Mouse (Mus musculus) thymus, adult 2 months (tissue): ENCODE results near the gene Inpp4a. TPM values are rescaled to one million over a fixed set of nuclear protein-coding genes. Genes with fewer than 3 reads are reported as not detected.

Source experiments
- DNase-seq: peaks from one replicate; pipeline ENCODE4 v3.0.0; 2021
- H3K27ac ChIP-seq: fragments of 200-500 bp; 2 replicates; pipeline ENCODE4 v1.5.1; 2012; ENCODE audit warnings: low read length, control low read depth; ENCODE audit not compliant: control insufficient read depth, insufficient read depth
- H3K27me3 ChIP-seq: fragments of 200-500 bp; 2 replicates; pipeline ENCODE4 v1.6.1; 2012; ENCODE audit warnings: mild to moderate bottlenecking, low read length, moderate library complexity, mixed read lengths; ENCODE audit not compliant: control insufficient read depth, insufficient read depth
- H3K36me3 ChIP-seq: fragments of 200-500 bp; 2 replicates; pipeline ENCODE4 v1.6.1; 2012; ENCODE audit warnings: mild to moderate bottlenecking, low read length, moderate library complexity; ENCODE audit not compliant: control insufficient read depth, insufficient read depth
- H3K4me1 ChIP-seq: fragments of 200-500 bp; replicated peaks from 2 replicates; pipeline ENCODE4 v1.6.1; 2012; ENCODE audit warnings: low read length; ENCODE audit not compliant: control insufficient read depth, insufficient read depth
- H3K4me3 ChIP-seq: fragments of 200-500 bp; 2 replicates; pipeline ENCODE4 v1.5.1; 2012; ENCODE audit warnings: mild to moderate bottlenecking, low read length, control low read depth, moderate library complexity; ENCODE audit not compliant: control insufficient read depth, insufficient read depth
- CTCF ChIP-seq: fragments of 200-500 bp; IDR thresholded peaks from 2 replicates; pipeline ENCODE4 v1.5.1; 2012; ENCODE audit warnings: mild to moderate bottlenecking, control low read depth, low read length, moderate library complexity, borderline replicate concordance; ENCODE audit not compliant: control insufficient read depth, poor library complexity, insufficient read depth; ENCODE audit errors: extremely low read depth
- POLR2A ChIP-seq: fragments of 200-500 bp; IDR thresholded peaks from 2 replicates; pipeline ENCODE4 v1.6.1; 2012; ENCODE audit warnings: mild to moderate bottlenecking, low read length, control low read depth, moderate library complexity; ENCODE audit not compliant: control insufficient read depth, poor library complexity, insufficient read depth; ENCODE audit errors: extremely low read depth
- WGBS: fragments of 180-500 bp; shearing (Covaris S2); methylation state at CpG from one replicate; pipeline ENCODE4 v1.1.7; 2018; 5-methylcytosine and 5-hydroxymethylcytosine counted together
- polyA plus RNA-seq: library from polyadenylated mRNA; depleted of rRNA; stranded (reverse); fragments of >200 nt; gene quantifications from 2 replicates; pipeline ENCODE4 v1.2.3, GENCODE M21; 2012

Gene Inpp4a
- polyA plus RNA-seq, 1 experiment = 14.5 TPM

- Histone ChIP-seq H3K36me3 (no peaks in the 10 kb centered on the region), H3K4me3 (no peak overlapping the region), H3K4me1 (no peaks in the 10 kb centered on the region), H3K27me3 (no peaks in the 10 kb centered on the region), H3K27ac (no peak overlapping the region)
- DNase-seq = no peak
- 94% methylated on average over 8 of the region's 8 CpGs for WGBS
- no peak for TF ChIP-seq POLR2A
- TF ChIP-seq CTCF = no peak
Measured at GRCm38 (mm10) chr1:37399734-37400133, 100.1 kb downstream of the Inpp4a start.

GRCm38 (mm10) chr1:37401687-37402086 is 102.0 kb downstream of the Inpp4a start:
- no peaks in the 10 kb centered on the region for H3K36me3 ChIP-seq
- DNase-seq = peak; percentile 61
- H3K4me3 ChIP-seq = no peak overlapping the region
- H3K27ac ChIP-seq = no peak overlapping the region
- 62% methylated on average over 4 of the region's 4 CpGs for WGBS
- H3K4me1 ChIP-seq = no peaks in the 10 kb centered on the region
- TF ChIP-seq CTCF (peak; percentile 70; the same call in 1 of the 2 replicates), POLR2A (no peak)
- no peaks in the 10 kb centered on the region for H3K27me3 ChIP-seq

GRCm38 (mm10) chr1:37405137-37405536 is 105.5 kb downstream of the Inpp4a start:
- H3K27me3 ChIP-seq = no peaks in the 10 kb centered on the region
- H3K4me3 ChIP-seq = no peak overlapping the region
- no peak overlapping the region for H3K27ac ChIP-seq
- TF ChIP-seq POLR2A (no peak), CTCF (no peak)
- WGBS = 93% methylated on average over 2 of the region's 2 CpGs
- DNase-seq = no peak
- H3K4me1 ChIP-seq = no peaks in the 10 kb centered on the region
- no peaks in the 10 kb centered on the region for H3K36me3 ChIP-seq

GRCm38 (mm10) chr1:37407228-37407627 is 107.6 kb downstream of the Inpp4a start:
- no peak for DNase-seq
- no peaks in the 10 kb centered on the region for H3K4me1 ChIP-seq
- WGBS = 86% methylated on average over 8 of the region's 8 CpGs
- no peak overlapping the region for H3K27ac ChIP-seq
- TF ChIP-seq POLR2A (no peak), CTCF (no peak)
- H3K36me3 ChIP-seq = no peaks in the 10 kb centered on the region
- no peak overlapping the region for H3K4me3 ChIP-seq
- no peaks in the 10 kb centered on the region for H3K27me3 ChIP-seq

- Histone ChIP-seq H3K36me3 (no peaks in the 10 kb centered on the region), H3K4me3 (no peak overlapping the region), H3K27me3 (no peaks in the 10 kb centered on the region), H3K4me1 (no peaks in the 10 kb centered on the region), H3K27ac (no peak overlapping the region)
- 95% methylated on average over 8 of the region's 8 CpGs for WGBS
- DNase-seq = no peak
- TF ChIP-seq POLR2A (no peak), CTCF (no peak)
Measured at GRCm38 (mm10) chr1:37408059-37408458, 108.4 kb downstream of the Inpp4a start.

GRCm38 (mm10) chr1:37408678-37409077 is 109.0 kb downstream of the Inpp4a start:
- no peak overlapping the region for H3K27ac ChIP-seq
- H3K4me1 ChIP-seq = no peaks in the 10 kb centered on the region
- H3K27me3 ChIP-seq = no peaks in the 10 kb centered on the region
- TF ChIP-seq CTCF = no peak
- no peak for TF ChIP-seq POLR2A
- no peaks in the 10 kb centered on the region for H3K36me3 ChIP-seq
- WGBS = 93% methylated on average over 3 of the region's 3 CpGs
- DNase-seq = no peak
- no peak overlapping the region for H3K4me3 ChIP-seq

GRCm38 (mm10) chr1:37409647-37410046 is 110.0 kb downstream of the Inpp4a start:
- TF ChIP-seq POLR2A (no peak), CTCF (no peak)
- DNase-seq = no peak
- H3K4me3 ChIP-seq = no peak overlapping the region

More at GRCm38 (mm10) chr1:37409647-37410046, 110.0 kb downstream of the Inpp4a start:
- Histone ChIP-seq H3K27ac (no peak overlapping the region), H3K27me3 (no peaks in the 10 kb centered on the region), H3K36me3 (no peaks in the 10 kb centered on the region), H3K4me1 (no peaks in the 10 kb centered on the region)
